Mouse (Mus musculus) neutrophil, adult 65 days (primary cell): ENCODE data around the gene Npy5r. TPM values are rescaled to one million over a fixed set of nuclear protein-coding genes. Genes with fewer than 3 reads are reported as not detected.

Source experiments
- total RNA-seq: library from RNA; stranded (reverse); gene quantifications from 2 replicates; pipeline ENCODE4 v1.2.4, GENCODE M21; 2023

Npy5r gene
- not detected in 2 replicates for total RNA-seq

DNA sequence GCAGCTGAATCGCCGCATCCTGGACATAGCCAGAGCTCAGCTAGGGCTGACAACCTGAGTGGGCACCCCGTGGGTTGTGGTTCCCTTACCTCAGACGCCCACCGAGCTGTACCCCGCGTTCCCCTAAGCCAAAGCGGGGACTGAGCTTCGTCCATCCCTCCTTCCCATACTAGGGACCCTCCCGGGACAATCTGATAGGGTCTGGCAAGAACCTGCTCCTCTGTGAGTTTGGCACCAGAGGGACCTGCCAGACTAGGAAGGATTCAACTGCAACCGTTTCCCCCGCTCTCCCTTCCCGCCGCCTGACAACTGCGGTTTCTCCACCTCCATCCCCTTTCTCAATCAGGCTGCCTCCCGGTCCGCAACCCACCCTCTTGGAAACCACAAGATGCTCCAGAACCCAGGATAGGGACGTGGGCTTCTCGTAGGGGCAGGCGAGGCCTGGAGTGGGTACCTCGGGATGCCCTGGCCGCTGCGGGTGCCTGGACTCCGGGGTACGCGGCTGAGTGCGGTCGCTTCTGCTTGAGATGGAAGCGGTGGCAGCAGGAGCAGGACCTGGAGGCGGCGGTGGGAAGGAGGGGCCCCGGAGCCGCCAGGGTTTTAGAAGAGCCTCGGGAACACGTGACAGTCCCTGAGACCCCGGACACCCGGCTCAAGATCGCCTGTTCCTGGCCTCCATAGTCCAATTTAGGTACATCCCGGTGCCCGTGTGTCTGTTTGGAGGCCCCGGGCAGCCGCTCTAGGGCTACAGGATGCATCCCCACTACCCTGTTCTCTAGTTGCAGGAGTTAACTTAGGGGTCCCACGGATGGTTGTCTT is at the start of gene Npy5r:
Npy5r (minus strand) TSS at position 618 of the 819 bp plus-strand sequence.

DNA sequence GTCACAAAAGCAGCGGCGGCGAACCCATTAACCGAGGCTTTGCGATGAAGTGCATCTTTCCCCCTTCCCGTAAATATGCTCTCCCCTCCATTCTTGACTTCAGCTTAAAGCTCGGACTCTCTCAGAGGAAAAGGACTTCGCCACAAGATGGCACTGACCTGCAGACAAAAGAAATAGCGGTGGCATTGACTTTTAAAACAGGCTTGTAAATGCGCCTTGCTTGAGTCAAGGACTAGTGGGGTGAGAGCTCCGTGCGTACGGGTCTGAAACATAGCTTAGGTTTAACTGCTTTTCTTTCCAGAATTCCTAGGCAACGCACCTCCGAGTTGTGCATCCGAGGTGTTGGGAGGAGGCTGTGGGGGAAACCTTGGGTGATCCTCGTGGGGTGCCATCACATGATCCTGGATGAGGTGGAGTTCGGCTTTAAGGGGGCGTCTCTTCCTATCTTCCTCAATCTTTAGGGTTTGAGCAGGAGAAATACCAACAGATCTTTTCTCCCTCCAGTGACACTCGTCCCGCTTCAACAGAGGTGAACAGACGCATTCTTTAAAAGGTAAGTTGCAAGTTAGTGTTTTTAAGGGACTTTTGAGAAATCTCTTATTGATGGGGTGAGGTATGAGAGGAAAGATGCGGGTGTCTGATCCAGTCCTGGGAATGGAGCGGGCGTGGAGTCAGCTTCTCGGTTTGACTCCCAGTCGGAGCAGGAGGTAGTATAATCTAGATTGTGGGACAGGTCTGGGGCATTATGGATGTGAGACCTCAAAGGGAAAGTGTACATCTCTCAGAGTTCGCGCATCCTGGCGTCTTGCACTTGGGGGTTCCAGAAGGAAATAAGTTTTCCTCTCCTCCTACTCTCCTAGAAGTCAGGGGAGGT is 9.3 kb upstream of the Npy5r start, which contains the start of gene Npy1r:
Npy1r (plus strand) TSS at position 223 of the 874 bp plus-strand sequence.

Other genes starting within 250 kb of the Npy5r start
- gene Tma16, start 201.6 kb downstream of the Npy5r start, total RNA-seq, result 5.6 and 8.1 TPM in 2 replicates
- not detected in 2 replicates for gene Tktl2, start 176.4 kb downstream of the Npy5r start, total RNA-seq
- not detected in 2 replicates for gene Npy1r, start 9.1 kb upstream of the Npy5r start, total RNA-seq
- gene Naf1, start 172.1 kb upstream of the Npy5r start, total RNA-seq, result 5.1 and 7.1 TPM in 2 replicates